Mouse (Mus musculus) hindbrain, embryonic 12.5 days (tissue): ENCODE data around the gene Cdkl1. TPM values are rescaled to one million over a fixed set of nuclear protein-coding genes. Genes with fewer than 3 reads are reported as not detected.

Experiments
- ATAC-seq: fragments of 200-750 bp; cut with Nextera tagmentation; 2 replicates; pipeline ENCODE4 v1.8.0; 2017; ENCODE audit warnings: moderate TSS enrichment; ENCODE audit not compliant: low FRiP score
- H3K27ac ChIP-seq: fragments of 300-500 bp; sonication (generic); 2 replicates; pipeline ENCODE4 v1.5.1; 2016; ENCODE audit warnings: mild to moderate bottlenecking
- H3K27me3 ChIP-seq: fragments of 300-500 bp; sonication (generic); 2 replicates; pipeline ENCODE4 v1.6.1; 2016; ENCODE audit warnings: mild to moderate bottlenecking
- H3K36me3 ChIP-seq: fragments of 300-500 bp; sonication (generic); 2 replicates; pipeline ENCODE4 v1.6.1; 2016; ENCODE audit warnings: mild to moderate bottlenecking
- H3K4me1 ChIP-seq: fragments of 300-500 bp; sonication (generic); 2 replicates; pipeline ENCODE4 v1.6.1; 2016
- H3K4me2 ChIP-seq: fragments of 300-500 bp; sonication (generic); replicated peaks from 2 replicates; pipeline ENCODE4 v1.6.1; 2016; ENCODE audit warnings: mild to moderate bottlenecking
- H3K4me3 ChIP-seq: fragments of 300-500 bp; sonication (generic); 2 replicates; pipeline ENCODE4 v1.5.1; 2016; ENCODE audit warnings: mild to moderate bottlenecking
- H3K9ac ChIP-seq: fragments of 300-500 bp; sonication (generic); 2 replicates; pipeline ENCODE4 v1.6.1; 2016; ENCODE audit warnings: mild to moderate bottlenecking, moderate library complexity
- H3K9me3 ChIP-seq: fragments of 300-500 bp; sonication (generic); replicated peaks from 2 replicates; pipeline ENCODE4 v1.6.1; 2016; ENCODE audit warnings: mild to moderate bottlenecking
- WGBS: fragments of 180-500 bp; shearing (Covaris S2); methylation state at CpG from one replicate; pipeline ENCODE4 v1.1.7; 2016; 5-methylcytosine and 5-hydroxymethylcytosine counted together
- polyA plus RNA-seq: library from polyadenylated mRNA; unstranded; fragments of >200 nt; fragmentation: Nextera tagmentation; extraction: Ambion mirVana; gene quantifications from 2 replicates; pipeline ENCODE4 v1.2.1, GENCODE M21; 2016

Gene Cdkl1
- polyA plus RNA-seq, 1 experiment from 2014 or later = 1.5 TPM

GRCm38 (mm10) chr12:69781480-69781879 is 9.6 kb downstream of the Cdkl1 start:
- no peak overlapping the region for H3K4me2 ChIP-seq
- no peak overlapping the region for H3K27ac ChIP-seq
- H3K36me3 ChIP-seq = no peaks in the 10 kb centered on the region
- 57% methylated on average over 8 of the region's 8 CpGs for WGBS
- H3K4me3 ChIP-seq = no peak overlapping the region
- ATAC-seq = no peak
- H3K9me3 ChIP-seq = no peaks in the 10 kb centered on the region
- no peaks in the 10 kb centered on the region for H3K27me3 ChIP-seq
- 0 out of 2 replicates have a peak, but pooled peaks cover 3% of the 10 kb centered on the region for H3K4me1 ChIP-seq
- H3K9ac ChIP-seq = no peak overlapping the region

- no peaks in the 10 kb centered on the region for H3K36me3 ChIP-seq
Observed at GRCm38 (mm10) chr12:69777957-69778356, 13.1 kb downstream of the Cdkl1 start.

GRCm38 (mm10) chr12:69777341-69777730 is 13.7 kb downstream of the Cdkl1 start:
- Histone ChIP-seq H3K4me3 (no peak overlapping the region), H3K4me1 (0 out of 2 replicates have a peak, but pooled peaks cover 3% of the 10 kb centered on the region), H3K36me3 (no peaks in the 10 kb centered on the region), H3K9me3 (no peaks in the 10 kb centered on the region), H3K27me3 (no peaks in the 10 kb centered on the region), H3K9ac (no peak overlapping the region), H3K4me2 (no peak overlapping the region), H3K27ac (no peak overlapping the region)
- WGBS = 90% methylated on average over 6 of the region's 6 CpGs
- no peak for ATAC-seq

More at GRCm38 (mm10) chr12:69777957-69778356, 13.1 kb downstream of the Cdkl1 start:
- H3K4me2 ChIP-seq = no peak overlapping the region
- no peak overlapping the region for H3K4me3 ChIP-seq
- 0 out of 2 replicates have a peak, but pooled peaks cover 3% of the 10 kb centered on the region for H3K4me1 ChIP-seq
- H3K9ac ChIP-seq = no peak overlapping the region
- no peak overlapping the region for H3K27ac ChIP-seq
- H3K9me3 ChIP-seq = no peaks in the 10 kb centered on the region
- no peaks in the 10 kb centered on the region for H3K27me3 ChIP-seq
- no peak for ATAC-seq
- 86% methylated on average over 2 of the region's 2 CpGs for WGBS

GRCm38 (mm10) chr12:69776607-69777340 is 14.3 kb downstream of the Cdkl1 start:
- H3K9ac ChIP-seq = no peak overlapping the region
- no peak overlapping the region for H3K27ac ChIP-seq
- H3K4me2 ChIP-seq = no peak overlapping the region
- no peak overlapping the region for H3K4me3 ChIP-seq
- no peaks in the 10 kb centered on the region for H3K27me3 ChIP-seq
- no peaks in the 10 kb centered on the region for H3K9me3 ChIP-seq
- no peaks in the 10 kb centered on the region for H3K36me3 ChIP-seq
- 75% methylated on average over 11 of the region's 11 CpGs for WGBS
- 0 out of 2 replicates have a peak, but pooled peaks cover 3% of the 10 kb centered on the region for H3K4me1 ChIP-seq
- no peak for ATAC-seq

GRCm38 (mm10) chr12:69768841-69769240 is 22.2 kb downstream of the Cdkl1 start:
- ATAC-seq = no peak
- Histone ChIP-seq H3K9me3 (no peaks in the 10 kb centered on the region), H3K4me3 (no peak overlapping the region), H3K4me1 (peaks cover 18% of the 10 kb centered on the region), H3K27ac (no peak overlapping the region), H3K27me3 (no peaks in the 10 kb centered on the region), H3K4me2 (no peak overlapping the region), H3K9ac (no peak overlapping the region), H3K36me3 (no peaks in the 10 kb centered on the region)
- WGBS = 96% methylated on average over 2 of the region's 2 CpGs

GRCm38 (mm10) chr12:69767476-69768258 is 23.4 kb downstream of the Cdkl1 start:
- Histone ChIP-seq H3K27me3 (no peaks in the 10 kb centered on the region), H3K4me2 (no peak overlapping the region), H3K9ac (no peak overlapping the region), H3K4me3 (no peak overlapping the region), H3K27ac (peak overlapping the region; percentile 44; the same call in 1 of the 2 replicates), H3K4me1 (peaks cover 18% of the 10 kb centered on the region), H3K9me3 (no peaks in the 10 kb centered on the region), H3K36me3 (no peaks in the 10 kb centered on the region)
- 45% methylated on average over 9 of the region's 9 CpGs for WGBS
- peak; percentile 70 for ATAC-seq

GRCm38 (mm10) chr12:69766185-69766904 is 24.7 kb downstream of the Cdkl1 start:
- no peak overlapping the region for H3K4me3 ChIP-seq
- no peak overlapping the region for H3K27ac ChIP-seq
- H3K4me1 ChIP-seq = peaks cover 18% of the 10 kb centered on the region
- WGBS = 84% methylated on average over 10 of the region's 10 CpGs
- no peak overlapping the region for H3K9ac ChIP-seq
- H3K9me3 ChIP-seq = no peaks in the 10 kb centered on the region
- H3K27me3 ChIP-seq = no peaks in the 10 kb centered on the region
- no peak for ATAC-seq
- H3K4me2 ChIP-seq = no peak overlapping the region
- no peaks in the 10 kb centered on the region for H3K36me3 ChIP-seq

GRCm38 (mm10) chr12:69765543-69765942 is 25.5 kb downstream of the Cdkl1 start:
- WGBS = 63% methylated on average over 9 of the region's 9 CpGs

GRCm38 (mm10) chr12:69761603-69762002 is 29.5 kb downstream of the Cdkl1 start:
- Histone ChIP-seq H3K27ac (no peak overlapping the region), H3K4me2 (no peak overlapping the region)

More at GRCm38 (mm10) chr12:69765543-69765942, 25.5 kb downstream of the Cdkl1 start:
- Histone ChIP-seq H3K4me3 (no peak overlapping the region), H3K27me3 (no peaks in the 10 kb centered on the region), H3K36me3 (no peaks in the 10 kb centered on the region), H3K4me1 (peaks cover 18% of the 10 kb centered on the region), H3K9me3 (no peaks in the 10 kb centered on the region), H3K9ac (no peak overlapping the region), H3K4me2 (no peak overlapping the region), H3K27ac (no peak overlapping the region)
- no peak for ATAC-seq

GRCm38 (mm10) chr12:69760743-69761406 is 30.2 kb downstream of the Cdkl1 start:
- Histone ChIP-seq H3K27ac (no peak overlapping the region), H3K9ac (no peak overlapping the region), H3K9me3 (no peaks in the 10 kb centered on the region), H3K27me3 (no peaks in the 10 kb centered on the region), H3K36me3 (no peaks in the 10 kb centered on the region), H3K4me1 (peaks cover 22% of the 10 kb centered on the region), H3K4me2 (no peak overlapping the region), H3K4me3 (no peak overlapping the region)
- no peak for ATAC-seq
- 89% methylated on average over 20 of the region's 20 CpGs for WGBS

More at GRCm38 (mm10) chr12:69761603-69762002, 29.5 kb downstream of the Cdkl1 start:
- ATAC-seq = no peak
- Histone ChIP-seq H3K4me3 (no peak overlapping the region), H3K27me3 (no peaks in the 10 kb centered on the region), H3K9me3 (no peaks in the 10 kb centered on the region), H3K36me3 (no peaks in the 10 kb centered on the region), H3K9ac (no peak overlapping the region), H3K4me1 (peaks cover 23% of the 10 kb centered on the region)
- WGBS = 73% methylated on average over 2 of the region's 2 CpGs

- peaks cover 17% of the 10 kb centered on the region; the same call in 1 of the 2 replicates for H3K4me1 ChIP-seq
- no peak overlapping the region for H3K27ac ChIP-seq
- WGBS = 69% methylated on average over 6 of the region's 6 CpGs
- H3K27me3 ChIP-seq = no peaks in the 10 kb centered on the region
- no peak overlapping the region for H3K4me2 ChIP-seq
- no peak for ATAC-seq
- H3K4me3 ChIP-seq = no peak overlapping the region
- no peaks in the 10 kb centered on the region for H3K9me3 ChIP-seq
- H3K36me3 ChIP-seq = no peaks in the 10 kb centered on the region
- no peak overlapping the region for H3K9ac ChIP-seq
Observed at GRCm38 (mm10) chr12:69760014-69760413, 31.1 kb downstream of the Cdkl1 start.
